Mouse (Mus musculus) hindbrain, embryonic 12.5 days (tissue): Measurements from ENCODE around the gene Cbx3. TPM values are rescaled to one million over a fixed set of nuclear protein-coding genes. Genes with fewer than 3 reads are reported as not detected.

Source experiments
- ATAC-seq: fragments of 200-750 bp; cut with Nextera tagmentation; 2 replicates; pipeline ENCODE4 v1.8.0; 2017; ENCODE audit warnings: moderate TSS enrichment; ENCODE audit not compliant: low FRiP score
- H3K27ac ChIP-seq: fragments of 300-500 bp; sonication (generic); 2 replicates; pipeline ENCODE4 v1.5.1; 2016; ENCODE audit warnings: mild to moderate bottlenecking
- H3K27me3 ChIP-seq: fragments of 300-500 bp; sonication (generic); 2 replicates; pipeline ENCODE4 v1.6.1; 2016; ENCODE audit warnings: mild to moderate bottlenecking
- H3K36me3 ChIP-seq: fragments of 300-500 bp; sonication (generic); 2 replicates; pipeline ENCODE4 v1.6.1; 2016; ENCODE audit warnings: mild to moderate bottlenecking
- H3K4me1 ChIP-seq: fragments of 300-500 bp; sonication (generic); 2 replicates; pipeline ENCODE4 v1.6.1; 2016
- H3K4me2 ChIP-seq: fragments of 300-500 bp; sonication (generic); replicated peaks from 2 replicates; pipeline ENCODE4 v1.6.1; 2016; ENCODE audit warnings: mild to moderate bottlenecking
- H3K4me3 ChIP-seq: fragments of 300-500 bp; sonication (generic); 2 replicates; pipeline ENCODE4 v1.5.1; 2016; ENCODE audit warnings: mild to moderate bottlenecking
- H3K9ac ChIP-seq: fragments of 300-500 bp; sonication (generic); 2 replicates; pipeline ENCODE4 v1.6.1; 2016; ENCODE audit warnings: mild to moderate bottlenecking, moderate library complexity
- H3K9me3 ChIP-seq: fragments of 300-500 bp; sonication (generic); replicated peaks from 2 replicates; pipeline ENCODE4 v1.6.1; 2016; ENCODE audit warnings: mild to moderate bottlenecking
- WGBS: fragments of 180-500 bp; shearing (Covaris S2); methylation state at CpG from one replicate; pipeline ENCODE4 v1.1.7; 2016; 5-methylcytosine and 5-hydroxymethylcytosine counted together
- polyA plus RNA-seq: library from polyadenylated mRNA; unstranded; fragments of >200 nt; fragmentation: Nextera tagmentation; extraction: Ambion mirVana; gene quantifications from 2 replicates; pipeline ENCODE4 v1.2.1, GENCODE M21; 2016

Gene Cbx3
- polyA plus RNA-seq, 1 experiment from 2014 or later = 559 TPM

DNA sequence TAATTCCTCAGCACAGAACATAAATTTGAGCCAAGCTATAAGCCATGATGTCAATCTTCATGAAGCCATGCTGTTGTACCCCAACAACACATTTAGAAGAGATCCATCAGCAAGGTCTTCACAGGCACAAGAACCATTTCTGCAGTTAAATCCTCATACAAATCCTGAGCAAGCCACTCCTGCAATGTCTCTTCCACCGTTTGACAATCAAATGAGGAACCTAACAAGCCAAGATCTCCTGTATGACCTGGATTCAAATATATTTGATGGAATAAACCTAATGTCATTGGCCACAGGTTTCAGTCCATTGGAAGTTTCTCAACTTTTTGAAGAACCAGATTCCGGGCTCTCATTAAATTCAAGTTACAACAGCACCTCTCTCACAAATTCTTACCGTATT lies 12.9 kb upstream of the Cbx3 start:
- Histone ChIP-seq H3K36me3 (peaks cover 39% of the 10 kb centered on the region), H3K27me3 (no peaks in the 10 kb centered on the region), H3K9me3 (no peaks in the 10 kb centered on the region), H3K4me1 (no peaks in the 10 kb centered on the region), H3K27ac (no peak overlapping the region), H3K4me2 (no peak overlapping the region), H3K9ac (no peak overlapping the region), H3K4me3 (no peak overlapping the region)
- ATAC-seq = no peak
- 84% methylated on average over 3 of the region's 3 CpGs for WGBS

DNA sequence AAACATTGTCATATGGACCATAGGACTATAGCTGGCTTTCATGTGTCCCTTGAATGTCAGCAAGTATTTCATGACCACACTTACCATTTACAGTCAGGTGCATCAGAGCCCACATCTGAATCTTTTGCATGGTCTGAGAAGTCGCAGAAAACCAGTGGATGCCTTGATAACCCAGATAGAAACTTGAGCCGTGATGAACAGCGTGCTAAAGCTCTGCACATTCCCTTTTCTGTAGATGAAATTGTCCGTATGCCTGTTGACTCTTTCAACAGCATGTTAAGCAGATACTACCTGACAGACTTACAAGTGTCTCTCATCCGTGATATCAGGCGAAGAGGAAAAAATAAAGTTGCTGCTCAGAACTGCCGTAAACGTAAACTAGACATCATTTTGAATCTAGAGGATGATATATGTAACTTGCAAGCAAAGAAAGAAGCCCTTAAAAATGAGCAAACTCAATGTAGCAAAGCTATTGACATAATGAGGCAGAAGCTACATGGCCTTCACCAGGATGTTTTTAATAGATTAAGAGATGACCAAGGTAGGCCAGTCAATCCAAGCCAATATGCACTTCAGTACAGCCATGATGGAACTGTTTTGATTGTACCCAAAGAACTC lies 12.3 kb upstream of the Cbx3 start:
- Histone ChIP-seq H3K27ac (no peak overlapping the region), H3K4me3 (no peak overlapping the region), H3K9me3 (no peaks in the 10 kb centered on the region), H3K27me3 (no peaks in the 10 kb centered on the region), H3K9ac (no peak overlapping the region), H3K4me2 (no peak overlapping the region), H3K4me1 (no peaks in the 10 kb centered on the region), H3K36me3 (peaks cover 41% of the 10 kb centered on the region)
- ATAC-seq = no peak
- WGBS = 85% methylated on average over 8 of the region's 8 CpGs

DNA sequence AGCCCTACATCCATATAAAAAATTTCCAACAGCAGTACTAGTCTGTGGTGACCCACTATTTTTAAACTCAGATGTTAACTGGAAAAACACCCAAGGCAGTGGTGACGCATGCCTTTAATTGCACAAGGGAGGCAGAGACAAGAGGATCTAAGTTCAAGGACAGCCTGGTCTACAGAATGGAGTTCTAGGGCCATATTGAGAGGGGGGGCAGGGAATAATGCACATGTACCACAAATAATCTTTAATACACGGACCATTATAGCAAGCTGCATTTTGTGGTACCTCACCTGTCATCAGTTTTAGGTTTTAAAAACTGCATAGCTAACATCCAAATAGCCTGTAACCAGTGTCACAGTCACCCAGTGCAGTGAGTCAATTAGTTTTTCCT lies 11.2 kb upstream of the Cbx3 start:
- H3K4me3 ChIP-seq = no peak overlapping the region
- whole genome bisulfite sequencing = 59% methylated on average over 2 of the region's 2 CpGs
- peaks cover 51% of the 10 kb centered on the region for H3K36me3 ChIP-seq
- H3K9ac ChIP-seq = no peak overlapping the region
- peak; percentile 47 for ATAC-seq
- H3K27ac ChIP-seq = no peak overlapping the region
- no peak overlapping the region for H3K4me2 ChIP-seq
- H3K27me3 ChIP-seq = no peaks in the 10 kb centered on the region
- no peaks in the 10 kb centered on the region for H3K9me3 ChIP-seq
- 0 out of 2 replicates have a peak, but pooled peaks cover 2% of the 10 kb centered on the region for H3K4me1 ChIP-seq

DNA sequence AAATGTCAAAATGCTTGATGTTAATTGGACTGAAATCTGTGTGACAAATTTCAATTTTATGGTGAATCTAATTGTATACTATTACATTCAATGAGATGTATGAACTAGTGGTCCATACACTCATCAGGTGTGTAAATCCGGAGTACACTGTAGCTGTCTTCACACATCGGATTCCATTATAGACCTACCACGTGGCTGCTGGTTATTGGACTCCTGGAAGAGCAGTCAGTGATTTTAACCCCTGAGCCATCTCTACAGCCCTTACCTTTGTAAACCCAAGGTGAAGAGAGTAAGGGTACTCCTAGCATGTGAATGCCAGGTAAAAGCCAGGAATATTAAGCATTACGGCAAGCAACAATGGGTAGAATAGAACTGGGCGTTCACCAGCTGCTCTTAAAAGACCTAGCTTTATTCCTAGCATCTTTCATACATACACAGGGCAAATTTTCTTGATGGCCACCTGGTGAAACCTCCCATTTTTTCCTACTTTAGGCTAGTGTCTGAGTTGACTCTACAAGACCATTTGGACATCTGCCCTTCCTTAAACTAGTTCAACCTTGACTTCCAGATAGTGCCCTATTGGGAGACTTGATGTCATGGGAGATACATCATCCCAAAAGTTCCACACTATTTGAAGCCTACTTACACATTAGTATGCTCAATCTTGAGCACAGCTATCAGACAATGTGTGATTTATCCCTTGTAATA lies 10.7 kb upstream of the Cbx3 start:
- ATAC-seq = peak; percentile 41
- H3K36me3 ChIP-seq = peaks cover 53% of the 10 kb centered on the region

DNA sequence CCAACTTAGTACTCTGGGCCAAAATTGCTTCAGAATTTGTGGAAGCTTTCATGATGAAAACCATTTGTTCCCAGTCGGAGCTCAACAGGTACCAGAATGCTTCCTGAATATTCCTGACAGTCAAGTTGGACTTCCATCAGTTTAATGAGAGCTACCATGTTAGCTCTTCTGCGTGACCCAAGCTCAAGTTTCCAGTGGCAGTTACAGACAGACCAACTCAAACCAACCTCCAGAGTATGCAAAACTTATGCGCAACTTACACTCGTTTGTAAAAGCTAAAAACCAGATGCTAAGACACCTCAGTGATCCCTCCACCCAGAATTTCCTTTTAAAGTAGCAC lies 10.2 kb upstream of the Cbx3 start:
- Histone ChIP-seq H3K27ac (no peak overlapping the region), H3K9me3 (no peaks in the 10 kb centered on the region), H3K27me3 (no peaks in the 10 kb centered on the region), H3K4me3 (no peak overlapping the region), H3K9ac (no peak overlapping the region), H3K36me3 (peaks cover 53% of the 10 kb centered on the region), H3K4me1 (0 out of 2 replicates have a peak, but pooled peaks cover 3% of the 10 kb centered on the region), H3K4me2 (no peak overlapping the region)
- peak; percentile 39; the same call in 1 of the 2 replicates for ATAC-seq
- 83% methylated on average over 4 of the region's 4 CpGs for WGBS

More for the DNA sequence above, 10.7 kb upstream of the Cbx3 start:
- H3K9ac ChIP-seq = no peak overlapping the region
- 0 out of 2 replicates have a peak, but pooled peaks cover 3% of the 10 kb centered on the region for H3K4me1 ChIP-seq
- H3K27ac ChIP-seq = no peak overlapping the region
- H3K27me3 ChIP-seq = no peaks in the 10 kb centered on the region
- WGBS = 41% methylated on average over 5 of the region's 5 CpGs
- H3K4me2 ChIP-seq = no peak overlapping the region
- no peaks in the 10 kb centered on the region for H3K9me3 ChIP-seq
- no peak overlapping the region for H3K4me3 ChIP-seq

DNA sequence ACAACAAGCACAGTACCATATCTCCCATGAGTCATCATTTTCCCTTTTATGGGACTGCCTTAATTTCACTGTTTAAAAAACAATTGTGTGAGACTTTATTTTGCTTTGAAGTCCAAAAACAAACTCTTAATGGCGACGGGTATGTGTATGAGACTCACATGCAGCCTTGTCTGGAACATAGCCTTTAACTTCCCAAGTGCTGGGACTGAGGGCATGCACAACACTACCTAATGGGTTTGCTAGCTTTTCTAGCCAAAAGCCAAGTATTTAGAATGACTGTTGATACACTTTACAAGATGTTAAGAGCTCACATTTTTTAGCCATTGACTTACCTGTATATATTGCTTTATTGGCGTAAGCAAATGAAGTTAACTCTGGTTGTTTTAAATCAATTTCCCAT lies 9.8 kb upstream of the Cbx3 start:
- Histone ChIP-seq H3K36me3 (peaks cover 53% of the 10 kb centered on the region), H3K4me1 (0 out of 2 replicates have a peak, but pooled peaks cover 3% of the 10 kb centered on the region), H3K4me3 (no peak overlapping the region), H3K9ac (no peak overlapping the region), H3K9me3 (no peaks in the 10 kb centered on the region), H3K4me2 (no peak overlapping the region), H3K27ac (no peak overlapping the region), H3K27me3 (no peaks in the 10 kb centered on the region)
- ATAC-seq = no peak
- 83% methylated on average over 3 of the region's 3 CpGs for WGBS

DNA sequence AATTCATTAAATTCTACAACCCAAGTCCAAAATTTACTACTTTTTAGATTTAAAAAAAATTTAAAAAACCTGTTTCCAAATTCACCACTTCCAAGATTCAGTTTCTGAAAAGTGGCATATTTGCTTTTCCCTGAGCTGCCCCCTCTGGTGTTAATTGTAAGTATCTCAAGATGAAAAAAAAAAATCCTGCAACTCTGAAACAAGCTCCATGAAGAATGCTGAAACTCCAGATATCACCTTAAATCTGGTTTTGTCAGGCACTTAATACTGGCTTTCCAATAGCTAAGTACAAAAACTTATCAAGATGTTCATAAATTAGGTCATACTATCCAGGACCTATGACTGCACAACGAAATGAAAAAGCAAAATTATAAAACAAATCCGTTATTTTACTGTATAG lies 2.5 kb upstream of the Cbx3 start:
- peaks cover 28% of the 10 kb centered on the region for H3K4me1 ChIP-seq
- H3K9me3 ChIP-seq = no peaks in the 10 kb centered on the region
- H3K9ac ChIP-seq = peak overlapping the region; percentile 60; the same call in 1 of the 2 replicates
- no peak for ATAC-seq
- H3K4me2 ChIP-seq = peak overlapping the region; percentile 59
- no peaks in the 10 kb centered on the region for H3K27me3 ChIP-seq
- WGBS = 4% methylated on average over 2 of the region's 2 CpGs
- no peak overlapping the region for H3K27ac ChIP-seq
- H3K36me3 ChIP-seq = peaks cover 31% of the 10 kb centered on the region
- H3K4me3 ChIP-seq = peak overlapping the region; percentile 93

DNA sequence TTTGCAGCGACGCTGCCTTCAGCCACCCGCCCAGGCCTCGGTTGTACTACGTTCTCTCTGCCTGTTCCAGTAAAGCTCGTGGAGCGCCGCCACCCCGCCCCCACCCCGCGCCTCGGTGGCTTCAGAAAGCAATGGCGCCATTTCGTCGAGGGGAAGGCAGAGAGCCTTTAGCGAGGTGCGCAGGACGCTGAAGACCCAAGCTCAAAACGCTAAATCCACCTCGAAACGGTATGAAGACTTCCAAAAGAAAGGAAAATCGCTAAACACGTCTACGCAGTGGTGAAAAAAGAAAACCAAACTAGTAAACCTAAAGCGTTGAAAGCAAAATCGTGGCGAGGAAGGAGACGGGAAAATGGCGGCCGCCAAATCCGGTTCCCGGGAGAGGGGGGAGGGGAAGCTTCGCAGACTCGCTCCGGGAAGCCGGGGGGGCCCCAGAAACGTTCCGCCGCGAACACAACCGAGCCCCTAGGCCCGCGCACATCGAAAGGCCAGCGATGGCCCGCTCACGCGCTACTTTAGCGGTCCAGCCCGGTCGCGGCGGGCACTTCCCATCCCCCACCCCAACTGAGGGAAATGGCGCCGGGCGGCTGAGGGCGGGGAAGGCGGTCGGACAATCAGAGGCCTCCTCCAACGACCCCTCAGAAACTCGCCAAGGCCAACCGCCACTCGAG lies 1.1 kb upstream of the Cbx3 start:
- Histone ChIP-seq H3K9ac (peak overlapping the region; percentile 100), H3K27ac (peak overlapping the region; percentile 100), H3K4me1 (peaks cover 36% of the 10 kb centered on the region), H3K4me2 (peak overlapping the region; percentile 68), H3K27me3 (no peaks in the 10 kb centered on the region), H3K36me3 (peaks cover 26% of the 10 kb centered on the region), H3K9me3 (no peaks in the 10 kb centered on the region), H3K4me3 (peak overlapping the region; percentile 93)
- WGBS = under 1% methylated on average over 63 of the region's 63 CpGs
- ATAC-seq = peak; percentile 27; the same call in 1 of the 2 replicates

DNA sequence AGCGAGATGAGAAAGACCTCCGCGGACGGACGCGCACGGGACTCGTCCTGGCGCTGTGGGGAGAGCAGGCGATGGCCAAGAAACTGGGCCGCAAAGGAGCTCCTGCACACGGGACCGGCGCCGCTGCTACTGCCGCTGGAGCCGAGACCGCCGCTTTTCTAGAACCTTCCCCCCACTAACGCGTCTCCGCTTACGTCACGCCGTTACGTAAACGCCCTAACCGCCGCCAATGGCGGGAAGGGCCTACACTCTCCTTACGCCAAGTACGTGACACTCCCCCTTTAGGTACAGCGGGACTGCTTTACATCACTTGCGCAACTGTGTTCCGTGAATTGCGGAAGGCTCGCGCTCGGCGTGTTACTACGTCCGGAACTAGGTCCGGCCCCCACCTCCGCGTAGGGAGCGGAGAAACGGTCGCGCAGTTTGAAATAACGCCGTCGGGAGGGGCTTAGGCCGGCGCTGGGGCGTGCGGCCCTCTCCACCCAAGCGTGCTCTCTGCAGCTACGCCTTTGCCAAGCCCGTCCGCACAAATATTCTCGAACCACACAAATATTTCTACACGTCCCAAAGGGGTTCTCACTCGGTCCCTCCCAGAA lies 347 bp upstream of the Cbx3 start, which contains the start of gene Hnrnpa2b1:
TSS of gene Hnrnpa2b1 (minus strand) at position 180 of the 596 bp plus-strand sequence.
- Histone ChIP-seq H3K4me2 (peak within 1 kb of the TSS; percentile 68), H3K27ac (peak within 1 kb of the TSS; percentile 100), H3K4me1 (peaks cover 43% of the 10 kb centered on the region), H3K36me3 (peaks cover 33% of the 10 kb centered on the region), H3K4me3 (peak within 1 kb of the TSS; percentile 93), H3K9ac (peak within 1 kb of the TSS; percentile 100), H3K9me3 (no peaks in the 10 kb centered on the region), H3K27me3 (no peaks in the 10 kb centered on the region)
- under 1% methylated on average over 63 of the region's 63 CpGs for WGBS
- peak; percentile 92 for ATAC-seq

DNA sequence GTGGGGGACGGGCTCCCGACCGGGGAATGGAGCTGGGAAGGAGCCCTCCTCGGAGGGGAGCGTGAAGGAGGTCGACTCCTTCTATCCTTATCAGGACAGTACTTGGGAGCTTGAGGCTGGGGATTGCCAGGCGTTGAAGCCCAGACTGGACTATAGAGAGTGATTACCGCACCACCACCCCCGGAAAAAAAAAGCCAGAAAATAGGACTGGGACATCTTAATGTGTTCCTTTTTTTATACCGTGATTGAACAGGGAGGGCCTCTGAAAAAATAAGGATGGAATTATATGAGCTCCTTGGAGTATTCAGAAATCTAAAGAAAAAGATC lies 982 bp downstream of the Cbx3 start:
- Histone ChIP-seq H3K4me1 (peaks cover 35% of the 10 kb centered on the region), H3K27ac (peak overlapping the region; percentile 100), H3K9ac (peak overlapping the region; percentile 99), H3K27me3 (no peaks in the 10 kb centered on the region), H3K4me2 (peak overlapping the region; percentile 68), H3K9me3 (no peaks in the 10 kb centered on the region), H3K36me3 (peaks cover 34% of the 10 kb centered on the region), H3K4me3 (peak overlapping the region; percentile 93)
- no peak for ATAC-seq
- WGBS = 1% methylated on average over 10 of the region's 10 CpGs

DNA sequence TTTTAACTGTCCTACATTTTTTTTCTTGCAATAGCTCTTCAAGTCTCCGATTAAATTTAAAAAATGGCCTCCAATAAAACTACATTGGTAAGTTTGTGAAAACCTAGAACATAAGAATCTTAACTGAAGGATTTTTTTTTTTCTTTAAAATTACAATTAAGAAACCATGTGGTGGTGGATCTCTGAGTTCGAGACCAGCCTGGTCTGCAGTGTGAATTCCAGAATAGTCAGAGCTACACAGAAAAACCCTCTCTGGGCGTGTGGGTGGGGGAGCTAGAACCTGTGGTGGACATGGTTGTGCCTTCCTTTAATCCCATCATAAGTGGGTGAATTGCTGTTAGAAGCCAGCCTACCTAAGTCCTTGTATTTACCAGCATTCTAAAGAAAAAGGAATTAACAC lies 1.6 kb downstream of the Cbx3 start:
- peak overlapping the region; percentile 68 for H3K4me2 ChIP-seq
- 20% methylated on average over 3 of the region's 3 CpGs for WGBS
- peak overlapping the region; percentile 99 for H3K9ac ChIP-seq
- H3K9me3 ChIP-seq = no peaks in the 10 kb centered on the region
- H3K4me1 ChIP-seq = peaks cover 30% of the 10 kb centered on the region
- peak overlapping the region; percentile 48; the same call in 1 of the 2 replicates for H3K27ac ChIP-seq
- H3K27me3 ChIP-seq = no peaks in the 10 kb centered on the region
- ATAC-seq = no peak
- peaks cover 34% of the 10 kb centered on the region for H3K36me3 ChIP-seq
- H3K4me3 ChIP-seq = peak overlapping the region; percentile 93

DNA sequence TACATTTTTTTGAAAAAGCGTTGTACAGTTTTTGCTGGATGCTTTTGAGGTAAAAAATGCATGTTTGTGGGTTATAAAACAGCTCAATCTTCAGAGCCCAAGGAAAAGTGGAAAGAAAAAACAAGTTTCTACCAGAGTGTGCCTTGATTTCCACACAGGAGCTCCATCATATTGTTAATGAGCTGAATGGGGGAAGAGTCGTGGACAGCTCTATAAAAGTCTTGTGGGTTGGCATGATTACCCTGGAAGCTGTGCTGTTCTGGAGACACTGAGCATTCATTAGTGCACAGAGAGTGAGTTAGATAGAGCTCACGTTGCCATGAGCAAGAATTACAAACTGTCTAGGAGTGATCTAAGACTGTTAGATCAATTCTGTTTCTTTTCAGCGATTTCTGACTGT lies 2.1 kb downstream of the Cbx3 start:
- Histone ChIP-seq H3K27ac (peak overlapping the region; percentile 48; the same call in 1 of the 2 replicates), H3K4me2 (peak overlapping the region; percentile 68), H3K4me3 (peak overlapping the region; percentile 93), H3K9ac (peak overlapping the region; percentile 99), H3K27me3 (no peaks in the 10 kb centered on the region), H3K36me3 (peaks cover 33% of the 10 kb centered on the region), H3K4me1 (peaks cover 27% of the 10 kb centered on the region), H3K9me3 (no peaks in the 10 kb centered on the region)
- WGBS = 49% methylated on average over 4 of the region's 4 CpGs
- no peak for ATAC-seq
